Mouse (Mus musculus): ENCODE measurements around the gene Zbtb21. TPM values are rescaled to one million over a fixed set of nuclear protein-coding genes. Genes with fewer than 3 reads are reported as not detected.

Gene Zbtb21
- 20.9 and 23.0 TPM in 2 replicates for polyA plus RNA-seq (2012)

- TF ChIP-seq GATA1 (IDR thresholded peaks at IDR 0.05; ENCODE audit: low read length), result no peak
Observed at GRCm38 (mm10) chr16:97962151-97962948, at the start of gene Zbtb21, which contains the start of gene C2cd2. Gene Zbtb21 (minus strand): TSS chr16:97962622. Gene C2cd2 (minus strand): TSS chr16:97962598.

- no peak for TF ChIP-seq GATA1 (IDR thresholded peaks at IDR 0.05; ENCODE audit: low read length)
Observed at GRCm38 (mm10) chr16:97996616-97997382, 34.4 kb upstream of the Zbtb21 start, which contains the start of gene B230307C23Rik. Gene B230307C23Rik (plus strand): TSS chr16:97997315.

GRCm38 (mm10) chr16:97995849-97996615, 33.6 kb upstream of the Zbtb21 start:
- no peak for TF ChIP-seq GATA1 (IDR thresholded peaks at IDR 0.05; ENCODE audit: low read length)

- no peak for TF ChIP-seq GATA1 (IDR thresholded peaks at IDR 0.05; ENCODE audit: low read length)
Observed at GRCm38 (mm10) chr16:97991517-97991916, 29.1 kb upstream of the Zbtb21 start.

- TF ChIP-seq GATA1 (IDR thresholded peaks at IDR 0.05; ENCODE audit: low read length), result no peak
Observed at GRCm38 (mm10) chr16:97984589-97984988, 22.2 kb upstream of the Zbtb21 start.

GRCm38 (mm10) chr16:97981362-97981761, 18.9 kb upstream of the Zbtb21 start:
- no peak for TF ChIP-seq GATA1 (IDR thresholded peaks at IDR 0.05; ENCODE audit: low read length)

- TF ChIP-seq GATA1 (IDR thresholded peaks at IDR 0.05; ENCODE audit: low read length), result no peak
Observed at GRCm38 (mm10) chr16:97977722-97978121, 15.3 kb upstream of the Zbtb21 start.

GRCm38 (mm10) chr16:97977277-97977676, 14.9 kb upstream of the Zbtb21 start:
- no peak for TF ChIP-seq GATA1 (IDR thresholded peaks at IDR 0.05; ENCODE audit: low read length)

GRCm38 (mm10) chr16:97963956-97964540, 1.6 kb upstream of the Zbtb21 start:
- no peak for TF ChIP-seq GATA1 (IDR thresholded peaks at IDR 0.05; ENCODE audit: low read length)

GRCm38 (mm10) chr16:97961381-97962150, 856 bp downstream of the Zbtb21 start:
- no peak for TF ChIP-seq GATA1 (IDR thresholded peaks at IDR 0.05; ENCODE audit: low read length)

GRCm38 (mm10) chr16:97960348-97960747, 2.1 kb downstream of the Zbtb21 start:
- no peak for TF ChIP-seq GATA1 (IDR thresholded peaks at IDR 0.05; ENCODE audit: low read length)

- TF ChIP-seq GATA1 (IDR thresholded peaks at IDR 0.05; ENCODE audit: low read length), result no peak
Observed at GRCm38 (mm10) chr16:97958401-97958973, 3.9 kb downstream of the Zbtb21 start.

- TF ChIP-seq GATA1 (IDR thresholded peaks at IDR 0.05; ENCODE audit: low read length), result no peak
Observed at GRCm38 (mm10) chr16:97957626-97958025, 4.8 kb downstream of the Zbtb21 start.

- TF ChIP-seq GATA1 (IDR thresholded peaks at IDR 0.05; ENCODE audit: low read length), result no peak
Observed at GRCm38 (mm10) chr16:97956011-97956410, 6.4 kb downstream of the Zbtb21 start.

All from G1E-ER4 (cell line).